Mouse (Mus musculus) lung, postnatal 36 days (tissue): ENCODE results near the gene Mboat7.

Experiments used
- DNase-seq: peaks from one replicate; pipeline ENCODE4 v3.0.0; 2022; ENCODE audit warnings: mixed read lengths

The Mboat7 gene

DNA sequence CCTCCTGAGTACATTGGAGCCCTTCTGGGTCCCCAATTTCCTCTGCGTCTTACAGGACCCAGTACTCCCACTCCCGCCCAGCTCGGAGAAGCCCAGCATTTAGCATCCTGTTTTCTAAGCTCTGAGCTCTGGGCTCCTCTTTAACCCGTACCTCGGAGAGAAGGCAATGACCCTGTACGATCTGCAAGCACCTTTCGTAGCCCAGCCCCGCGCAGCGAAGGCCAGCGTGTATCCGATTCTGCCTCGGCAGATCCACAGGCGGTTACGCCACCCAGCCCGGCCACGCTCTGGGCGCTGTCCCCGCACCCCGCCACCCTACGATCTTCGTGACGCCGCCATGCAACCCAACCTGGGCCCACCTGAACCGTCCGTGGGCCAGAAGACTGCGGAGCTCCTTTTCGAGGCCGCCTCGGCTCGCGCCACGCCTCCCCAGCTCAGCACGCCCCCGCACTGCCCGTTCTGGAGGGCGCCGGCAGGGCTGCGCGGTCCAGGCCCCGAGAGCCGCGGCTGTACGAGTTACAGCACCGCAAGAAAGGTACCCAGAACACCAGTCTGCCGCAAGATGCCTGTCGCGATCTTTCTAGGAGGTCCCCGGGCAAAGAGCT, 839 bp downstream of the Mboat7 start, which contains the start of gene Tsen34:
Gene Tsen34 (plus strand): TSS at position 482 of the 605 bp plus-strand sequence.
- no peak for DNase-seq

DNA sequence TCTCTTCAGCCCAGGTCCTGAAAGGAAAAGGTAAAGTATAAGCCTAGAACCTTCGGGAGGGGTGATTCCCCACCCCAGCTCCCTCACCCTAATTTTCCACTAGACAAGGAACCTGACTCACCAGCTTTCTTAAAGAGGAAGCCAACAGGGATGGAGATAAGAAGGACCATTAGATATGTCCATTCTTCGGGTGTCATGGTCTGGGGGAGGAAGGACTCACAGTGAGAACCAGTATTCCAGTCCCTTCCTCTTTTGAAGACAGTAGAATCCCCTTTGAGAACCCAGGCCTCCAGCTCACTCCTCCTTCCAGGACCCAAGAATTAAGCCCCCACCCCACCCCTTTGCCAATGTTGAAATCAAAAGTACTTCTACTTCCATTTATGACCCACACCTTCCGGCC, 1.4 kb downstream of the Mboat7 start:
- DNase-seq, result no peak

DNA sequence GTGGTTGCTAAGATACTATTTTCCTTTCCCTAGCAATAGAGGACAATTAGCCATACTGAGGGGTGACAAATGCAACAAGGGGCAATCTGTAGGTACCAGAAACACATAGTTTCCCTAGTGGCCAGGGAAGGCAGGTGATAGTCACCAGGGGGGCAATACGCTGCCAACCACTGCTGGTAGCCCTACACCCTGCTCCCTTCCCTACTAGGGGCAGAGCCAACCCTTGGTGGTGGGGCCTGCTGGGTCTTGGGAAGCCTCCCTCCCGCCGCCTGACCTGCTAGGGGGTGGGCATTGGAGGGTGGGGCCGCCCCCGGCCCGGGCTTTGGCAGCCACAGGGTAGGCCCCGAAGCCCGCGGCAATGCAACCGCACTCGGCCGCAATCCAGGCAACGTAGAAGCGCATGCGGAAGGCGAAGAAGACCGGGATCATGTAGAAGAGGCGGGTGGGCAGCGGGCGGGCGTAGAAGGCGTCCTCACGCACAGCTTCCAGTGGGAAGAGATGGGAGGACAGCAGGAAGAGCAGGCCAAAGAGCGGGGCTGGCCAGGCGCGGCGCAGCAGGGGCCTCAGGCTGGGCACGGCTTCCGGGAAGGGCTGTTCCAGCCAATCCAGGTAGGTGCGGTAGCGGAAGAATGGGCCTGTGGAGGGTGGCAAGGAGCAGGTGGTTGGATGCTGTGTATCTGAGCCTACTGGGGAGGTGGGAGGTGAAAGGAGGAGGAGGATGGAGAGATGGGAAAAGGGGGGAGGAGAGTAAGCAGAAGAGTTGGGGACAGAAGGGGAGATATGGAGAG, 7.7 kb downstream of the Mboat7 start:
- no peak for DNase-seq

DNA sequence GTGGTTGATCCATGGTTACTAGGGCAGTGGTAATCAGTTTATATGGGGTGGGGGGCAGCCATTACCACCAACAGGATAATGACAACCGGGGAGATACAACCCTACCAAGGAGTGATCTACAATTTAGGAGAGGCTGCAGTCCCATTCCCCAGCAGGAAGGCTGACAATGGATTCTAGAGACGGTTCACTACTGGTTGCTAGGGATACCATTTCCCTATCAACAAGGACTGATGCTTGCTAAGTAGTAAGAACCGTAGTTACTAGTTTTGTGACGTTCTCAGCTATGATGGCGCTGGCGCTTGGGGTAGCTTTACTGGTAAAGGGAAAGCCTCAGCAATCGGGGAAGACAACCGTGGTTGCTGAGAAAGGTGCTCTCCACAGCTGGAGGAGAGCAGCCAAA, 8.6 kb downstream of the Mboat7 start:
- no peak for DNase-seq

DNA sequence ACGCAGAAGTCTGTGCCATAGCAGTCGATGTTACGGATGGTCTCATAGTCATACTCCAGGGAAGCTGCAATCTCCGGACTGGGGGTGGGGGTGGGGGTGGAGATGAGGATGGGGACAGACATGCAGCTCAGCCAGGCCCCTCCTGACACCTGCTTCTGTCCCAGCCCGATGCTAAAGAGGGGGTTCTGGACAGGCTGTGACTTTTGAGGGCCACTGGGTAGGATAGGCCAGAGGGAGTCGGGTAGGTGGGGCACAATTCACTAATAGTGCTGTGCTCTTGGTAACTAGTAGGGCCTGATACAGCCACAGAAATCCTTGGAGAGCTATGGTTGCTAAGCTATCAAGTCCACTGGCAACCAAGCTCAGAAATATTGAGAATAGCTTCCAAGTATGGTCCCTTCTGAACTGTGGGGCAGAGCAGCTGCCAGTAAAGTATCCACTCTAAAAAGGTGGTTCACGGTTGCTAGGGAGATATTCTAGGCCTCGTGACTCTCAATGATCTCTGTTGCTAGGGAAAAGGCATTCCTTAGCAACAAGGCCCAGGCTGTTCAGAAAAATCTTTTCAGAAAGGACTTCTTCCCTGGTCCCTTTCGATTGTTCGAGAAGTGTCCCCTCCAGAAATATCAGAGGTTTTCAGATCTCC, 9.3 kb downstream of the Mboat7 start:
- no peak for DNase-seq

DNA sequence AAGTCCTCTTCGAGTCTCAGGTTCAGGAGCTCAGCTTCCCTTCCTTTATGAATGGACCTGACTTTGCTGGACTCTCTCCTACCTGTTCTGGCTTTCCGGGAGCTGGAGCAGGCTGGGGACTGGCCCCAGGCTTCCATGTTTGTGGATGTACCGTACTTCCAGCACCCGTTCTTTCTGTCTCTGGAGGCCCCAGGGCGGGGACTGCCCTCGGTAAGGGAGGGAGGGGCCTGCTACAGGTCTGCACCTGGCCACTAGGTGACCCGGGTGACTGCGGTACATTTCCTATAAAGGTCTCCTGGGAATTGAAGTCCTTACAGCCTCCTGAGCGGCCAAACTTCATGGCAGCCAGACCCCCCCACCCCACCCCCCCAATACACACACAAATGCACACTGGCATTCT, 16.0 kb downstream of the Mboat7 start, which contains the start of gene Tmc4:
Gene Tmc4 (minus strand): TSS at position 212 of the 400 bp plus-strand sequence.
- peak; percentile 80 for DNase-seq

DNA sequence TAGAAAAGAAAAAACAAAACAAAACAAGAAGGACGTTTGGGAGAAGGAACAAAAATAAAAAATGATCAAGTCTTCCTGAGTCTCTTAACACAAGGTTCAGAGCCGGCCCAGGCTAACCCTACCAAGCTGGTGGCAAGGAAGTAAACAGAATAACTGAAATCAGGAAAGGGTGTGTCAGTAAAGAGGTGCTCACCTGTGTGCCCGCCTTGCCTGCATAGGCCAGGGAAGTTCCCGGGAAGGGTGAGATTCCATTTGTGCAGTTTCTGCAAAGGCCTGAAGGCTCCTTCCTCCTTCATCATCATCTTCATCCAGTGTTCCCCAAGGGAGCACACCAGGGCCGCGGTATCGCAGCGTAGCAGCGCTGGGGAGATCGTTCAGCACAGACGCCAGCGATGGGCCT, 17.0 kb downstream of the Mboat7 start:
- DNase-seq, result no peak

DNA sequence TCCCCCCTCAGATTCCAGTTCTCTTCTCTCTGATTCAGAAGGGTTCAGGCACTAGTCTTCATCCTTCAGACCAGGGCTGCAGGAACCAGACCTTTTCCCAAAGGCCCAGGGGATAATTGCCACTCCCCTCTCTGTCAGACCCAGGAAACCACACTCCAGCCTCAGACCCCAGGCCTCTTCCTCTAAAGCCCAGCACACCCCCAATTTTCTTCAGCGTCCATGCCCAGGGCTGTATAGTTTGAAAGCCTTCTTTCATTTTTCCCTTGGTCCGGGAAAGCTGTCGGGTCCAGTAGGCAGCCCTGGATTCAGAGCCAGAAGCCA, 18.1 kb downstream of the Mboat7 start:
- no peak for DNase-seq

DNA sequence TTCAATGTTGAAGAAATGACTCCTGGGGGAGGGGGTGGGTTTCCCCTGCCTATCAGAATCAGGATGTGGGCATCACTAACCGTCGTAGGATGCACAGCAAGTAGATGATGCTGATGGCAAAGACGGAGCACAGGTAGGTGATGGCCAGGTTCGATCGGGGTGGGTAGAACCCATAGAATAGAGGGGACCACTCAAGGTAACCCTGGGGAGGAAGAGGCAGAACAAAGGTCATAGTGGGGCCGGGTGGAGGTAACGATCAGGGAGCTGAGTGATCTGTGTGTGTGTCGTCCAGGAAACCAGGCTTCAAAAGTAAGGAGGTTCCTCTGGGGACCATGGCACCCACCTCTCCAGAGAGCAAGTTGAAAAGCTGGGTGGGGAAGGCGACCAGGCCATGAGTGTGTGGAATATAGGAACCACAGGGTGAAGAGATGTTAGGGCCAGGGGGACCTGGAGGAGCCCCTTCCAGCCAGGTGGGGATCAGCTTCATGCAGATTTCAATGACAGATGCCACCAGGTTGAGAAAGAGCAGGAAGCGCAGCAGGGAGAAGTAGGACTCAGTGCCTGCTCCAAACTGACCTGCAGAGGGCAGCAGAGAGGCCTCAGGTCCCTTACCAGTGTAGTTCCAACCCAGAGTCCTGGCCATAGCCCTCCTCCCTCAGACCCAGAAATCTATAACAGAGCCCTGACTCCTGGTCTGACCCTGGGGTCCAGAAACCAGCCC, 18.7 kb downstream of the Mboat7 start:
- DNase-seq, result peak; percentile 93

DNA sequence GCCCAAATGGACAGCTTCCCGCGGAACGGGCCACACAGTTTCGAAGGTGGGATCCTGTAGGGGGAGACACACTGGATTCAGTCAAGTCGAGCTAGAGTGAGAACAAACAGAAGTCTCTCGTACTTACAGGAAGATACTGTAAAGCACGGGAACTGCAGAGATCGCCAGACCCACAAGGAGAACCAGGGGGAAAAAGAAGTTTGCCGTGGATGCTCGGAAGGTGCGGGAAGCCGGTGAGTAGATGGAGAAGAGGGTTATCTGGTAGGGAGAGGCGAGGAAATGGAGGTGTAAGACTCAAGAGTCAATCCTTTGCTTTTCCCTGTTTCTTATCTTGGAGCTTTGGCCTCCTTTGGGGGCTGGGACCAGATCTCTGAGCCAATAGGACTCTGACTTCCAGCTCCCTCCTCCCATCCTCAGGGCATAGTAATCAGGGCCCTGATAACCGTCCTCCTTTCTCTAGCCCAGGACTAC, 26.4 kb downstream of the Mboat7 start:
- peak; percentile 28 for DNase-seq

DNA sequence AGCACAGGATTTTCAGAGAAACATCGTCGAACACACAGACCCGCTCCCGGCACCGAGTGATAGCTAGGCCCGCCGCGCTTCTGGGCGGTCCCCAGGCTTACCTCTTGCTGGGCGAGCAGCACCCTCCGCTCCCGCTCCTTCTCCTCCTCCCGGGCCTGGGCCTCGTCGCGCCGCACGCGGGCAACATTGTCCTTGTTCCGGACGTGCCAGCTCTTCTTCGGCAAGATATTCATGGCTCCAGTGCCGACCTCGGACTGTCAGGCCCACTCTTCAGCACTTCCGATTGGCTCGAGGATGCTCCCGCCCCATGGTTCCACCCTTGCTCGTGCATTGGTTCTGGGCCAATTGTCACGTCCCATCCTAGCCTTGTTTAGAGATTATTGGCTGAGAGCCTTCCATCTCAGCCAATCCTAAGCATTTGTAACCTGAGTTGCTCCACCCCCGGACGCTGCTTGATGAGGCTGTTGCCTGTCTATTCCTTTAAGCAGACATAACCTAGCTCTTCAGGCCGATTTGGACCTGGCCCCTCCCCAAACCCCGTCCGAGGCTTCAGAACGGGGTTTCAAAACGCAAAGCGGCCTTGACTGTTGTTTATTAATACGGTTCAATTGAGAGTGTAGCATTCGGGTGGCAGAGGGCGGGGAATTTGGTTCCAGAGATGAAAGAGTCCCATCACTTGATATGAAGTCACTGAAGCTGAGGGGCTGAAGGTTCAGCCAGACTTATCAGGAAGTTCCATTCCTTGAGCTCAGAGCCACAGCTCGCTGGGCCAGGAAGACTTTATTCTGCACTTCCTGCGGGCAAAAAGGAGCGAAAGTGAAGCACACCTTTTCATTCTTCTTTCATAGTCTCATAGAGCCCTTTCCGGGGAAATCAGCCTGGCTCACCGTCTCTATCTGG, 27.9 kb downstream of the Mboat7 start, which contains the start of gene Leng1:
Gene Leng1 (minus strand): TSS at position 626 of the 900 bp plus-strand sequence.
- peak; percentile 99 for DNase-seq

DNA sequence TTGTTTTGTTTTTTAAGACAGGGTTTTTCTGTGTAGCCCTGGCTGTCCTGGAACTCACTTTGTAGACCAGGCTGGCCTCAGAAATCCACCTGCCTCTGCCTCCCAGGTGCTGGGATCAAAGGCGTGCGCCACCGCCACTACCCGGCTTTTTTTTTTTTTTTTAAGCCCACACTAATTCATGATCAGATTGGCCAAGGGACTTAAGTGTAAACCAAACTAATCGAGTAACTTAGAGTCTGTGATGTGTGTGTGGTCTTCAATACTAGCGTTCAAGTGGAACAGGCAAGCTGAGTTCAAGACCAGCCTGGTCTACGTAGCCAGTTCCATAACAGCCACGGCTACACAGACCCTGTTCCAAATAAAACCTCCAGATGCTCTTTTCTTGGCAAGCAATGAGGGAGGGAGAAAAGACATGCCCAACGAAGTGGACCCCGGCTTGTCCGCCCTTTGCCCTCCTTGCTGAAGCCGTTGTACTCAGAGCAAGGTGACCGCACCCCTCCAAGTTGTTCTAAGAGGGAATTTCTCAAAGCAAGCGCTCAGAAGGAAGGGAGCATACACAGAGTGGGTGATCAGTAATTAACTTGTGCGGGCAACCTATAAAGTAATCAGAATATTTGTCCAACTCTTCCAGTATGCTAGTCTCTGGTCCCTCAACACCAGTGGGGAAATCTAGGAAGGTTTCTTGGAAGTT, 28.7 kb downstream of the Mboat7 start:
- DNase-seq, result peak; percentile 17

DNA sequence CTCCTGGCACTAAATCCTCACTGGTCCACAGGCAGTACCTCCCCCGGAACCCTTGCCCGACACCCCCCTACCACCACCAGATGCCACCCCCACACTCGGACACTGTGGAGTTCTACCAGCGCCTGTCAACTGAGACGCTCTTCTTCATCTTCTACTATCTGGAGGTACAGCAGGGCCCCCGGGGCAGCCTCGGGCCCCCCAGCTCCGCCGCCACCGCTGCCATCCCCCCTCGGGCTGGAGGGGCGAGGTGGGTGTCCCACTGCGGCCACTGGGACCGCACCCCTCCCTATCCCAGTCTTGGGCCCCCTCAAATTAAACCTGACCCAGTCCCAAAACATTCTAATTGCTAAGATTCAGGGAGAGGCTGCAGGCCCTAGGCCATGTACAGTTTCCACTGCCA, 34.7 kb downstream of the Mboat7 start:
- DNase-seq, result no peak

DNA sequence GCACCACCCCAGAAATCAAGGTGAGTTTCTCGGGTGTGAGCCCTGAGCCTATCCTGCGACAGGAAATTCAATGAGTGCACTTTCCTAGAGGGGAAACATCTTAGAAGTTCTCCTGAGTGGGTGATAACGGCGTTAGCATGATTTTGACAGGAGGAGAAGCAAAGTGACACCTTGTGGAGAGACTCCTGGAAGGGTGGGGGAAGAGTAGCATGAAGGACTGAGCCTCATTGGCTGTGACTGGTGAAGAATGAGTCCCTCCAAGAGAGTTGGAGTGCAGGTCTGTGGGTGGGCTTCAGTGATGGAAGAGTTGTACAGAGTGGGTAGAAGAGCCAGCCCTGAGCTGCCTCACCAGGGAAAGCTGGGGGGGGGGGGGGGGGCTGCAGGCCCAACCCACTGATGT, 36.4 kb downstream of the Mboat7 start:
- DNase-seq, result no peak

DNA sequence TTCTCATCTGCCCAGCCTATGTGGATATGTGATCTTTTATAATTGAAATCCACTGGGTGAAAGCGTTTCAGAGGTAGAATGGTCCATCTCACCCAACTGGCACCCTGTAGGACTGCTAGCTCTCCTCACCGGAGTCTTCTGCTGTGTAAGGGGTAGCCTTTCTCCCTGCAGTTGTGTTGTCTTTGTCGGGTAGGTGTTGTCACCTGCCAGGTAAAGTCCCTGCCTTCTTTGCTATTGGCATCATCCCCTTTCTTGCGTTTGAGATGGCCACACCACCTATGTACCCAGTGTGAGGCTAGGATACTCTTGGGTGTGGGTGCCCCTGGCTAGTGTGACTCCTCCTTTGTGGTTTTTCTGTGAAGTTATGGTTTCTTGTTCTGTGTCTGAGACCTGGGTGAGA, 46.7 kb downstream of the Mboat7 start:
- no peak for DNase-seq

DNA sequence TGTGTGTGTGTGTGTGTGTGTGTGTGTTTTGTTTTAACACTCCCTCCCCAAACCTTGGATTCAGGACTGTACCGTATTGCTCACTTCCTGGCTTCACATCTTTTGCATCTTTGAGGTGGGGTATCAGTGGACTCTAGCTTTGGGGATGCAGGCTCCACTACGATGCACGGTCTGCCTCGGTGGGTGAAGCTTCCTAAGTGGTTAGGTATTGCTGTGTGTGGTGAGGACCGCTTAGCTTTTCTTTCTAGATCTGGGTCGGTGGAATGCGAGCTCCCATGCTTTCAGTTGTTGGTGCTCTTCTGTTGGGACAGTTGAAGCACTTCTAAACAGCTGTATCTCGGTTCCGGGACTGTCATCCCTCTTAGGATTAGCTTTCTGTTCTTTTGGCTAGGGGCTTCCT, 47.1 kb downstream of the Mboat7 start:
- no peak for DNase-seq

DNA sequence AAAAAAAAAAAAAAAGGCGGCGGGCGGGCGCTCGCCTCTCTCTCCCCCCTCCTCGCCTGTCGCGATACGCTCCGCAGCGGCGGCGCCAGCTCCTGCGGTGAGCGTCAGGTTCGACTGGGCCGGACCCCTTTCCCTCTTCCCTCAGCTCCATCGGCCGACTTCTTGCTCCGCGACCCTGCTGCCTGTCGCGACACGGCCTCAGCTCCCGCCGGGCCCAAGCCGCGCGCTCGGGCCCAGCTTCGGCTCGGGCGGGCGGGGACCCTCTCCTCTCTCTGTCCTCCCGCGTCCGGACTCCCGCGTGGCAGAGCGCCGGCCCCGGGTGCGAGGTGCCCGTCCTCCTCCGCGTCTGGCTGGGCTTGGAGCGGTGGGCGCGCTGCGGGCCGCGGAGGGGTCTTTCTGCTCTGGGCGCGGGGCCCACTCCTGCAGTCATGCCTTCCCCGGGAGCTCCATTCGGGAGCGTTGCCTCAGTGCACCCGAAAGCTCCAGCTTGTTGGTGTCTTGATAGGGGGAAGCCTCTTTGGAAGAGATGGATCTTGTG, 47.8 kb downstream of the Mboat7 start:
- no peak for DNase-seq

DNA sequence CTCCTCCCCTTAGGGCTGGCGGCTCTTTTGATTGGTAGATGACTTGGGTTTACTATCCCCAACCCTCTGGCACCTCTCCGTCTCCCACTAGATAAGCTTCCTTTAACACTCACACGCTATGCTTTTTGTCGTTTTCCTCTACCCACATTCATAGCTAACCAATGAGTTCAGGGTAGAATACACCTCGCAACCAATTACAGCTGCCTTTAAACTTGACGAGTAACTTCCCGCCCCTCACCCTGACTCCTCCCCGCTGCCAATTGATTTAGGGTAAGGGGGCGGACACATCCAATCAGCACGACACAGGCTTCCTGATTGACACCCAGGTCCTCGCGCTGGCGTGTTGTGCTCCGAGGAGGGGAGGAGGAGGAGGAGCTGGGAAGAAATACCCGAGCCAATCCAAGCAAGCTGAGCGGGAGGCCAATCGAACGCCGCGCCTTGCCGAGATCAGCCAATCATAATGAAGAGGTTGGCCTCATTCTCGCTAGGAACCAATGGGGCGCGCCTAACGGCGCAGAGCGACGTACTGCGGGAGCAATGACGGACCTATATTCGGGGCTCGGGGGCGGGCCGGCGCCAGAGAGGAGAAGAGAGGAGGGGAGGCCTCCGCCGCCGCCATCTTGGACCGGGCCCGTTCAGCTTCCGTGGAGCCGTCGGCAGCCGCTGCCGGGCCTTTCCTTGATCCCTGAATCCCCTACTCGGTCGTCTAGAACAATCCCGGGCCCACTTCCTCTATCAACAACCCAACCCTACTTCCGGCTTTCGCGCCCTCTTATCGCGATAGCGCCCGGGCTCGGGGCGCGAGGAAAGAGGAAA, 48.4 kb downstream of the Mboat7 start, which contains the start of gene Cnot3:
Gene Cnot3 (plus strand): TSS at position 597 of the 816 bp plus-strand sequence.
- peak; percentile 99 for DNase-seq

DNA sequence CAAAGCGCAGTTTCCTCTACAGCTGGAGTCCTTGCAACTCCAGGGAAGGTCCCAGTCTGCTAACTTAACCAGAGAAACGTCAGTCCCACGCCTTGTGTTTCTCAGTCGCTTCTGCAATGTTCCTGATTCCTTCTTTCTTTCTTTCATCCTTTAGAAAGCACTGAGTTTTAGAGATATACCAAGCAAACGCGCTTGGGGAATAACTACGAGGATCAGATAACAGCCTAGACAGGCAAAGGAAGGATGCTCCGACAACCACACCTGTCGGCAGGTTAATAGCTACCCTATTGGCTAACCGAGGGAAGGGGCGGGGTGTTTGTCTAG, 49.0 kb downstream of the Mboat7 start:
- no peak for DNase-seq

DNA sequence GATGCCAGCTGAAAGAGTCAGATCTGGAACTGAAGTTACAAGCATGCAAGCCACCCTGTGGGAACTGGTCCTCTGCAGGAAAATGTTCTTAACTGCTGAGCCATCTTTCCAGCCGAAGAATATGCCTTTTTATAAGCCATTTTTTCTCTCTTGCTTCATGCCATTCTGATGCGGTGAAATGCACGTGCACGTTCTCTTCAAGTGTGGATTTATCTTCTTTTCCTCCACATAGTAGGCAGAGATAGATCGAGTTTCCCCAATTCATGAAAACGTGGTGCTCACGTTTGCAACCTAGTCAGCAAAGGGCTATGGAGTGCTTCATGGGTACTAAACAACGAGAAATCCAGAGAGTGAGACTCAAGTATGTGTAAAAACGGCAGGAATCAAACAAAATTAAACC, 49.5 kb downstream of the Mboat7 start:
- no peak for DNase-seq
